Mouse (Mus musculus): Measurements from ENCODE around the gene Ddx60. TPM values are rescaled to one million over a fixed set of nuclear protein-coding genes. Genes with fewer than 3 reads are reported as not detected.
"Not testable (repeated sequence)": the region's sequence is repeated elsewhere in the genome, so short reads cannot be mapped to it uniquely, and the experiment has no call there.

The Ddx60 gene
- total RNA-seq (2022), result 1 to 10 TPM in 3 of 4 experiments, under 1 TPM in 1; 0.82 to 1.7 (median 1.3) TPM

DNA sequence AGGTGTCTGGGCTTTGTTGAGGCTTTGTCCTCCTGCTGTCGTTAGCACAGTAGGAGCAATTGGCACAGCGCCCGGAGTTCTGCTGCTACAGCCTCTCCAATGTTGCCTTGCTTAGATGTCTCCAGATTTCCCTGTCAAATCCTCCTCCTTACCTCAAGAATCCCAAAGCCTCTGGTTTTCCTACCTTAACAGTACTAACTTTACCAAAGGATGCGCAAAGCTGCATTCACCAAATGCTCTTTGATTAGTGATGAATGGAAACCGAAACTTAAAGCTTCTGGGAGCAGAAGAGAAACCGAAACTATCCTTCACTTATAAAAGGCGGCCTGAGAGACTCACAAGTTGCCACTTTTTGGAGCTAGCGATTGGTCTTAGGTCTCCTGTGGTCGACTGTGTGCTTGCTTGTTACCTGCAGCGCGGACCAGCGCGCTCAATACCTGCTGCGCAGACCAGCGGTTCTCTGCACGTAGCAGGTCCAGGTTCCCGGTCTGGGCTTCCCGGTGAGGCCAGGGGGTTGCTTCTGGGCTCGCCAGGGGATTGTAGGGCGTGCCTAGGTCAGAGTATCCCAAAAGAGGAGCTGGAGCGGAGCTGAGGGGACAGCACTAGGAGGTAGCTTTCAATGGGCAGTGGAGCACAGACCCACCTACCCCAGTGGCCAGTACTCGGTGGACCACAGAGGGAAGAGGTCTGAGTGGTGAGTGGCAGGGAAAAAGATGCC lies at the start of gene Ddx60:
Gene Ddx60, plus strand, starts transcription at position 311 of the 718 bp plus-strand sequence.
- DNase-seq (ENCODE audit: low spot score in 2 of 2), result peak; percentile 22 to 36

GRCm38 (mm10) chr8:61894062-61894461 lies 33.8 kb upstream of the Ddx60 start:
- DNase-seq (ENCODE audit: low spot score in 2 of 2), result peak; percentile 8 to 10

DNA sequence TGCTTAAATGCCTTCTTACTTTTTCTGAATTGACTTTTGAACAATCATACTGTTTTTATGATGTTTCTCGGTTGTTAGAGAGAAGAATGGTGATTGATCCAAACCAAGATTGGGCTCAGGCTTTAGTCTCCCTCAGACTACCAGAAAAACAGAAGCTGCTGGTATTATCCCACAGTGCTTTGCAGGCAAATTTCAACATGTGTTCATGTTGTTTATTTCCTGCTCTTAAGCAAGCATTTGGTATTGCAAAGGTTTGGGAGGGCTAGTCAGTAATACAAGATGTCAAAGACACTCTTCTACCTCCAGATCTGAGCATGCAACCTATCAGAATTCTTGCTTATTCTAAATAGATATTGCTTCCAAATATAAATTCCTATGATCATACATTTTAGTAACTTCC lies 31.1 kb upstream of the Ddx60 start:
- DNase-seq (ENCODE audit: low spot score in 2 of 2), result no peak

GRCm38 (mm10) chr8:61897402-61897801 lies 30.5 kb upstream of the Ddx60 start:
- no peak for DNase-seq (ENCODE audit: low spot score in 2 of 2)

DNA sequence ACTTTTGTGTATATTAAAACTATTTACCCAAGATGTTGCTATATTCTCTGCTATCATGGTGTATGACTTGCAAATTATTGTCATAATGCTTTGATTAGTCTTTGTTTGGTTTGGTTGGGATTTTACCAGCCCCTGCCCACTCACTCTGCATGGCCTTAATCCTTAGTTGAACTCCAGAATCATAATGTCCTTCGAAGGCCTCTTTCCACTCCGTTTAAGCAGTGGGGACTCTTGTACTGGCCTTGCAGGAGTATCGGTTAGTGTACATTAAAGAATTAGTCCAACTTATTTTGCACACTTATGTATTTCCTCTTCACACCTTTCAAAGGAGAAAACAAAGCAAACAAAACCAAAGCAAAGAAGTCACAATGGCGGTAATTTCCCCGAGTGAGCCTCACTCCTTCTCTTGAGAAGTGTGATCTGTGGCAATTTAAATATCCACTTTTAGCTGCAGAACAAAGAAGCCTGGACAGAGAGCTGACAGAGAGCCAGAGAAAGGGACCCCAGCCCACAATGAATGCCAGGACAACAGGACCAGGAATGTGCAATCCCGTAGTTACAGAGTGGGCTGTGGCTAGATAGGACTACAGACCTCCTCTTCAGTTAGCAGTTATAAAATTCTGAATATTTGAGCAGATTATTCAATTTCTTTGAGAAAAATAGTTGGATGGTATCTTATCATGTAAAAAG lies 26.7 kb upstream of the Ddx60 start:
- DNase-seq (ENCODE audit: low spot score in 2 of 2), result no peak

- no peak for DNase-seq (ENCODE audit: low spot score in 2 of 2)
These were observed 25.4 kb upstream of the Ddx60 start, which contains the start of gene Palld for GRCm38 (mm10) chr8:61902521-61902920. TSS of gene Palld (minus strand) at chr8:61902690.

DNA sequence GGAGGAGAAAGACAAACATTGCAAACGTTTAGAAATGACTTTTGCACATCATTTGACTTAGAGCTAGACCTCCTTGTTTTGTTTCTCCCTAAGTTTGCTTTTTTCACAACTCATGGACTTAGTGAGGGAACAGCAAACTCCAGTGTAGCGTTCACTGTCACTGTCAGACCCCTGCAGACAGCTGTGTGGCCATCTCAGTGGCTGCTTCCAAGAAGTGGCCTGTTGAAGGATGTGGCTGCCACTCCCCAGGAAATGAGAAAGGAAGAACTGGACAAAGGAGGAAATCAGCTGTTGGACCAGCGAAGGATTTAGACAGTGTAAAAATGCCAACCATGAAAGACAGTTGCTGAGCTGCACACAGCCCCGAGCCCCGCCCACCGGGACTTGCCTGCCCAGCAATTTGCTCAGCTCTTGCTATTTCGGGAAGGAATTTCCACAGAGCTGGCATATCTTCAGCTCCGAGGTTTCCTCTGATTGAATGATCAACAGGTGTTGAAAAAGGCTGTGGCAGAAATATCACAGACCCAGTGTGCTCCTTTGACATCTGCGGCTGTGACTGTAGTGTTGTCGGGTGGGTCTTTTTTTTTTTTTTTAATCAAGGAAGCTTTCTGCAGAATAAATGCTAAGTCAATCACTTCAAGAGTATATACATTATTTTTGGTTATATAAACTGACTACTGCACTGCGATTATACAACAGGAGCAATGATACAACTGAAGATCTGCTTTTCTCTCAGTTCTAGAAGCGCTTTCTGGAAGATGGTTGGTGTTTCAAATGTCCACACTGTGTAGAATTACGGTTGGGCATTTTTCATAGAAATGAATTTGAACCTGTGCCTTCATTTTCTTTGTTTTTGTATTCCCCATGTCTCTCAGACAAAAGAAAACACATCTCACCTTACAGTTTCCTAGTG lies 19.3 kb upstream of the Ddx60 start:
- DNase-seq (ENCODE audit: low spot score in 2 of 2), result no peak

DNA sequence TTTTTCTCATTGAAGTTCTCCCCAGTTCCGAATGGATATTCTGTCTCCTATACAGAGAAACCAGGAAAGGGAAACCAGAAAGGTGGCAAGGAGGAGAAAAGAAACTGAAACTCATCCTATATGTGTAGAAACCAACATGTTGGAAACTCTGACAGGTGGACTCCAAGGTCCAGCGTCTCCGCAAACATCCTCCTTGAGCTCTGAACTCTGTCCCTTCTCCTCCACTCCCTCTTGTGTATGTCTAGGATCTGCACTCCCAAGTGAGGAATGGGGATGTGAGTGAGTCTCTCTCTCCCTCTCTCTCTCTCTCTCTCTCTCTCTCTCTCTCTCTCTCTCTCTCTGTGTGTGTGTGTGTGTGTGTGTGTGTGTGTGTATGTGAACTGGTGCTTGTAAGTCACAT lies 18.6 kb upstream of the Ddx60 start:
- DNase-seq (ENCODE audit: low spot score in 2 of 2), result no peak

- DNase-seq (ENCODE audit: low spot score in 2 of 2), result no peak
These were observed 15.1 kb upstream of the Ddx60 start for GRCm38 (mm10) chr8:61912817-61913216.

DNA sequence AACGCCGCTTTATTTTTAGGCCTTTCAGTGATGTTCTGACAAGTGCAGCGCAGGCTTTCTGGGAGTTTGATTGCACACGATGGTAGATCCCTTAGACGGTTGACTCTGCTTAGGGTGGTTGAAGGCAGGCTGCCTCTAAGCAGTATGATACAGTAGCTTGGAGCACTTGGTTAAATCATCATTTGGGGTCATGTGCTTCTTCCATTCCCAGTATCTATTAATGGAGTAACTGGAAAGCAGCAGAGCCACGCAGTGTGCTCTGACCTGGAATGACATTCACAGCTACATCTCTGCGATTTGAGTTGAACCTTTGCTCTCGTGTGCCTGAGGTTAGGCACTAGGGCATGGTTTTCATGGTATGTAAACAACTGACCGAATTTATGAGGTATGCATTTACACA lies 13.9 kb upstream of the Ddx60 start:
- DNase-seq (ENCODE audit: low spot score in 2 of 2), result no peak

- no peak for DNase-seq (ENCODE audit: low spot score in 2 of 2)
These were observed 10.6 kb upstream of the Ddx60 start for GRCm38 (mm10) chr8:61917287-61917686.

GRCm38 (mm10) chr8:61919145-61919788 lies 8.6 kb upstream of the Ddx60 start:
- no peak for DNase-seq (ENCODE audit: low spot score in 2 of 2)

DNA sequence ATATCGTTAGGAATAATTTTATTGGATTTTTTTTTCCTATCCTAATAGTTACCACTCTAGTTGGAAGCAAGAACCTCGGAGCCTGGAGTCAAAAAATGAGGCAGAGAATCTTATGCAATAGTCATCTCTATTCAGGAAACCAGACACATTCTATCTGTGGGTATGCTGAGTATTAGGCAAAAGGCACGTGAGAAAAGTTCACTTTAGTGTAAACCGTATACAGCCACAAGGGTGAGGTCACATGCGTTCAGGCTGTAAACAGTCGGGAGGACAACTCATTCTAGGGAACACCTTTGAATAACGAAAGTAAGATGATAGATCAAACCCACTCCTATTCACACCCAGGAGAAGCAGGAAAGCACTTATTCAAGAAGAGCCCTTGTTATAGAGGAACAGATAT lies 7.5 kb upstream of the Ddx60 start:
- DNase-seq (ENCODE audit: low spot score in 2 of 2), result no peak

DNA sequence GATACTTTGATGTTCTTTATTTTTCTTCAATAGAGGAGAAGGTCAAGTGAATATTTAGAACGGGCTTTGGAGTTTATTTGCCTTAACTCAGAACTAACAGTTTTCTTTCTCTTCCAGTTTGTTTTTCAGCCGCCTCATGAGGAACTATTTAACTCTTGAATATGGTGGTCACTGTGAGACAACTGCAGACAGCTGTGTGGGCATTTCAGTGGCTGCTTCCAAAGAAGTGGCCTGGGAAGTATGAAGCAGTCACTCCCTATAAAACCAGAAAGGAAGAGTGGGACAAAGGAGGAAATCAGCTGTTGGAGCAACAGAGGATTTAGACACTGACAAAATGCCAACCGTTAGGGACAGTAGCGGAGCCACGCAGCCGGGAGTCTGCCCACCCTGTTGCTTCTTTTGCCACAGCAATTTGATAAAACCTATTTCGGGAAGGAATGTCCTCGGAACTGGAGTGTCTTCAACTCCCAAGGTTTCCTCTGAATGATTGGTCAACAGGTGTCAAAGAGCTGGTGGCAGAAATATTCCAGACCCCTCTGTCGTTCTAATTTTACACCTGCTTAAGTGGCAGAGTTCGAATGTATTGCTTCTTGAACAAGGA lies 6.3 kb upstream of the Ddx60 start:
- no peak for DNase-seq (ENCODE audit: low spot score in 2 of 2)

GRCm38 (mm10) chr8:61924518-61924917 lies 3.4 kb upstream of the Ddx60 start:
- no peak for DNase-seq (ENCODE audit: low spot score in 2 of 2)

DNA sequence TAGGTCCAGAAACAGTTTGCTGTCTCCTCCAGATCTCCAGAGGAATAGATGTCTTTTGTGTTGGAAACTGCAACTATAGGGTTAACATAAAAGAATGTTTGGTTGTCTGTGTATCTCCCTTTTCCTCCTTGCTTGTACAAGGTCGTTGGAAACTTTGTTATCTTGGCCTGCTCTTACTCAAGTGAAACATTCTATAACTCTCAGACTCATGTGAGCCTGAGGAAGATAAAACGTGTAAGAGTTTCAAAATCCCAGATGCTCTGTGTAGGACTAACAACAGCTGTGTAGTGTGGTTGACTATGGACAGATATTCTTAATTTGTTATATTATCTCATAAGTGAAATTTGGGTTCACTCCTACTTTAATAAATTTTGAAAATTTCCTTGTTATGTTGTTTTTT lies 5.4 kb downstream of the Ddx60 start:
- no peak for DNase-seq (ENCODE audit: low spot score in 2 of 2)

DNA sequence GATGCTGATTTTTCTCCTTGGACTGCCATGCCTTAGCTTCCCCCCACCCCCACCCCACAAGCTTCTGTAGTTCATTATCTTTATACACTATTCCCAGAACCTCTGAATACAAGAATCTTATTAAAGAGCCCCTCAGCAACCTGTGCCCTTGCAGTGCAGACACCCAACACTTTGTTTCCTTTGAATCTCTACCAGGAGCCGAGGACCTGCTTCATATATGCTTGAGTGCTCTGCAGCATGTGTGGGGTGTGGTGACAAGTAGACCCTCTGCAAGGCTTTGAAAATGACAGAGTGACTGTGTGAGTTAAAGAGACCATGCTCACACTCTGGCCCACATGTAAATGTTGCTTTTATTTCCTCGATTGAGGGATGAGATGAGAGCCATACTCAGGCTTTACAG lies 9.7 kb downstream of the Ddx60 start:
- DNase-seq (ENCODE audit: low spot score in 2 of 2), result no peak

GRCm38 (mm10) chr8:61964591-61965375 lies 36.9 kb downstream of the Ddx60 start:
- DNase-seq (ENCODE audit: low spot score in 2 of 2), result not testable (repeated sequence)

DNA sequence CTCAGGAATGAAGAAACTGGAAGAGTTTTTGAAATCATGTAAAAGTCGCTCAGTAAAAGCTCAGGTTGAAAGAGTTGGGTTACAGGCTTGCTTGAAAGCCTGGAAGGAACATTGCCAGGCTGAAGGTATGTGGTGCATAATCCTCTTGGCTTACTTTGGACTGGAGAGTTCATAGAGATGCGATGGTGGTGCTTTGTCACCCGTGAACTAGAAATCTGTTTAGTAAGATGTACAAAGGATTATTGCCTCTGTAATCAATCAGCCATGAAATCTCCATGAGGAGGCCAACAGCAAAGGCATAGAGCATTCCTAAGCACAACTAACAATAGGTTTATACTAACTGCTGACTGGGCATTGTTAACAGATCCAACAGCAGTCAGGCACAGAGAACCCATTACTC lies 41.7 kb downstream of the Ddx60 start:
- no peak for DNase-seq (ENCODE audit: low spot score in 2 of 2)

DNA sequence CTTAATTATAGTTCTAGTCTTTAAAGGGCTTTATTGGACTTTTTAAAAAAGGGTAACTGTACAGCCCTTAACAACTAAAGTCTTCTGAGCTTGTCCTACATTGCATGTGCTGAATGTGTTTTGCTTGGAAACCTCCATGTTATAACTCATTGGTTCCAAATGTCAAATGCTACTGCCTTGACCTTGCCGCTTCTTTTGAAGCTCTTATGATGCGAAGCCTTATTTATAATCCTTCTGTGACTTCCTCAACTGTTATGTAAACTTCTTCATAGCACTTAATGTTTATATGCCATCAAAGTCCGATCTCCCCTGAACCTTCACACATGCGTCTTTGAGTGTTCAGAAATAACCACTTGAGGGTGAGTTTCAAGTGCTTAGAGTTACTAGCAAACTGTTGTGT lies 57.1 kb downstream of the Ddx60 start:
- DNase-seq (ENCODE audit: low spot score in 2 of 2), result no peak

All from left cerebral cortex, adult 8-10 months (tissue).